Mouse (Mus musculus) gastrocnemius, adult 2 months (tissue): ENCODE results near the gene Rcor1. TPM values are rescaled to one million over a fixed set of nuclear protein-coding genes. Genes with fewer than 3 reads are reported as not detected.

Experiments
- DNase-seq: peaks from one replicate; pipeline ENCODE4 v3.0.0; 2022
- H3K27ac ChIP-seq: fragments of 200-600 bp; 2 replicates; pipeline ENCODE4 v1.8.1; 2022; ENCODE audit warnings: mild to moderate bottlenecking
- H3K4me3 ChIP-seq: fragments of 200-600 bp; 2 replicates; pipeline ENCODE4 v1.8.1; 2022; ENCODE audit warnings: mild to moderate bottlenecking, moderate library complexity
- CTCF ChIP-seq: fragments of 200-600 bp; IDR thresholded peaks from 2 replicates; pipeline ENCODE4 v1.8.1; 2022; ENCODE audit warnings: antibody characterized with exemption, mild to moderate bottlenecking, moderate library complexity
- intact Hi-C: fragments of 180-260 bp; cut with DNase I; formaldehyde crosslinking; loops from one replicate; pipeline ENCODE4 v1.15.1; 2025
- total RNA-seq, 2 experiments: library from RNA; stranded (reverse); gene quantifications; 2 replicates each; pipeline ENCODE4 v1.2.3; 2021

Gene Rcor1
- total RNA-seq, 2 experiments from 2014 or later = 6.8 to 8.5 TPM

DNA sequence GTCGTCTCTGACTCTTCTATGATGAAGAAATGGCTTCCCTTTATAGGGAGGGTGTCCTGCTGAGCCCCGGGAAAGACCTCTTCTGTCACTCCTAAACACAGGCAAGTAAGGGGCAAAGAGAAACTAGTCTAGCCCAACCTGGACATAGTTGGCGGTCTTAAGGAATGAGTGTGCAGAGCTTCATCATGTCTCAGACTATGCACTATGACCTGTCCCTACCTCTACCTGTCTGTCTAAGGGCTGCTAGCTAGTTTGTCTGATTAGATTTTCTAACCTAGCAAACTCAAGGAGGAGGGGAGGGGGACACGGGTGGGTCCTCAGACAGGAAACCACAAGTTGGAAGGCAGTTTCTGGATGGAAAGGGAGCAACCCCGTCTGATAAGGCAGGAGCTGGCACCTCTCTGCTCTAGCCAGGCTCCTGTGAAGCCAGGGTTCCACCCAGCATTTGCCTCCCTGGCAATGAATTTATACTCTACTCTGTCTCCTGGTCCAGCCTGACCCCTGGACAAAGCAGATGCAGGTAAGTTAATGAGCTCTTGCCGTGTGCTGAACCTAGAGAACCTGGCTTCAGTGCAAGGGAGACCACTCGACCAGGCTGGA lies 9.8 kb upstream of the Rcor1 start:
- DNase-seq = no peak
- no peak for TF ChIP-seq CTCF
- no peak overlapping the region for H3K27ac ChIP-seq
- H3K4me3 ChIP-seq = no peak overlapping the region
- intact Hi-C loops = no loop called here

DNA sequence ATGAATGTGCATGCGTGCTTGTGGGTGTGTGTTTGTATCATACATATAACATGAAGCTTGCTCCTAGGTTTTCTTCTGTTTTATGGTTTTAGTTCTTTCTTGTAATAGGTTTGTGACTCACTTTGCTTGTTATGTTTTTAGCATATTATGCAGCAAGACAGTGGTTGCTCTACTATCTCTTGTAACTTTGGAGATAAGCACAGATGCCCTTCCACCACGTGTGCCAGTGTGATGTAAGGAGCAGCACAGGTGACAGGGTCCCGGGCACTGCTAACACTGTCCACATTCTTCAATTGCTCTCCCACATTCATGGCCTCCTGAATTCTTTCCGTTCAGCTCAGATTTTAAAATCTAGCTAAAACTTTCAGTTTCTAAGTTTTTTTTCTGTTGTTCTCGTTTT lies 6.3 kb upstream of the Rcor1 start:
- intact Hi-C loops = no loop called here
- no peak for DNase-seq
- H3K4me3 ChIP-seq = no peak overlapping the region
- TF ChIP-seq CTCF = no peak
- H3K27ac ChIP-seq = no peak overlapping the region

DNA sequence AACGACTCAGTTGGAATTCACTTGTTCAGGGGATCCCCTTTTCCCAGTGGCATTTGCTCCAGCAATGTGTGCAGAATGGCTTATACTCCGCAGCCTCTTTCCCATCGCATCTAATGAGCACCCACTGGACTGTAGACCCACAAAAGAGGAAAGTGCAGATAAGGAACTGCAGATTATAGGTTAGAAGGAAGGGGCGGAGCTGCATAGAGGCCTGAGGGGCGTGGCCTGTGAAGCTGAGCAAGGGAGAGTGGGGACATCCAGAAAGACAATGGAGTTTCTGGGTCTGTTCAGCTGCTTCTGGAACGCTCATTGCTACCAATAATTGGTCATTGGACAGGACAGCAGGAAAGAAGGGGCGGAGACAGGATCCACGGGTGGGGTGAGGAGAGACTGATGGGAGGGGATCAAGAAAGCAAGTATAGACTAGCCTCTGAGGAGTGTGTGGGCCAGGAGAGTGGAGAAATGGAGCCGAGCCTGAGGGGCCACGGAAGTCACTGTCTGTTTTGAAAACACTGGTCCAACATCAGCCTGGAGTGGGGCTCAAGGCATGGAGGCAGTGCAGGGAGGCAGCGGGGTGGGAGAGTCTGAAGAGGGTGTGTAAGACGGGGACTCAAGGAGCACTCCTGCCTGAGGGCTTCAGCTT lies 3.8 kb upstream of the Rcor1 start:
- DNase-seq = no peak
- TF ChIP-seq CTCF = no peak
- no peak overlapping the region for H3K4me3 ChIP-seq
- intact Hi-C loops = loop anchor here (5.0 kb wide), 1 partner anchor 43 kb away; no protein-coding TSS in a partner anchor
- H3K27ac ChIP-seq = no peak overlapping the region

DNA sequence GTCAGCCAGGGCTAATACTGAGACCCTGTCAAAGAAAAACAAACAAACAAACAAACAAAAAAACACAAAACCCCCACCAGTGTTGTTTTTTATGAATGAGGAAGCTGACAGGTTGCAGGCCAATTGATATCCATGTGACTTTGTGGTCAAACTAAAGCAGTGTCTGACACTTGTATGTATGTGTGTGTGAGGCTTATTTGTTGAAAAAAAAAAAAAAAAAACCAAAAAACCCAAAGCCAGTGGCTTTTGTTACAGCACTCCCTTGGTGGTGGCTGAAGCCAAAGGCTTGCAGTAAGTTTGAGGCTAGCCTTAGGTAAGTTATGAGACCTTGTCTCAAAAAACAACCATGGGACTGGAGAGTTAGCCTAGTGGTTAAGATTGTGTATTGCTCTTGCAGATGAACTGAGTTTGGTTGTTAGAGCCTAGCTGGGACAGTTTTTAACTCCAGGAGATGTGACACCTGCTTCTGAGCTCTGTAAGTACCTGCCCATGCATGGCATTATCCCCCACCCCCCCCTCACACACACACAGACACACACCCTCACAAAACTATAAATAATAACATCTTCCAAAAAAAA lies 2.9 kb upstream of the Rcor1 start:
- peak; percentile 5; the same call in 1 of the 2 replicates for TF ChIP-seq CTCF
- intact Hi-C loops = loop anchor here (5.0 kb wide), 1 partner anchor 44 kb away; no protein-coding TSS in a partner anchor

DNA sequence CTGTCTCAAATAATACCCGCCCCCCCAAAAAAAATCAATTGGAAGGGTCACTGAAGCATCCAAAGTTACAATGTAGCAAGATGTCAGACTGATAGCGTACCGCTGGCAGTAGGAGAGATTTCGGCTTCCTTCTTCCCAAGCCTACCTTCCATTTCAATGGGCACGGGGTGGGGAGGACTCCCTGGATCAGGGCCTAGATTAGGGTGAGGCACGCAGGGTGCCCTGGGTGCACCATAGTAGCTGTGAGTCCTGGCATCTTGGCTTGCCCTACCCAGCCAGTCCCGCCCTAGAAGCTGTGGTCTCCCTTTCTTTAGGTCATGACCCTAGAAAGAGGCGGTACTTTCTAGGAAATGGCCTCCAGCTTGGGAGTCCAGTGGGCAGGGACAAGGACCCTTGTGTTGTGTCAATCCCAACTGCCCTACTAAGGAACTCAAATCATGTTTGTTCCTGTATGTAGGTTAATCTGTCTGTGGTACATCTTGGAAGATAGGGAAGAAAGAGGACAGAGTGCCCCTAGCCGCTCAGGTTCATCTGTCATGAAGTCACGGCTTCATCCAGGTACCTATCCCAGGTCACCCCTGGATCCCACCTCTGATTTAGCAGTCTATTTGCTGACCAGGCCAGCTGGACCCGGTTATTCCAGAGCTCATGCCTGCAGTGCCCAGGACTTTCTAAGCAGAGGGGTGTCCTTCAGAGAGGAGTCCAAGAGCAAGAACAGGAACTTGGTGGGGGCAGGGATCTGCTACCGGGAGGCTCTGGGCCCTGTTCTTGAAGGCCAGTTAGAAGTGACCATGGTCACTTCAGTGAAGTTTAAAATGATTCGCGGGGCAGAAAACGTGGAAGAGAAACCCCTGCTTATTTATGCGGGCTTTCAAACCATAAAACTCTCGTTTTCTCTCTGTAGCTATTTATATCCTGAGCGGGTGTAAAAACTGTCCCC lies 1.6 kb upstream of the Rcor1 start:
- no peak for DNase-seq
- H3K27ac ChIP-seq = peak overlapping the region; percentile 95
- no peak for TF ChIP-seq CTCF
- H3K4me3 ChIP-seq = peak overlapping the region; percentile 82
- intact Hi-C loops = loop anchor here (5.0 kb wide), 1 partner anchor 45 kb away; no protein-coding TSS in a partner anchor

More for the DNA sequence above, 2.9 kb upstream of the Rcor1 start:
- Histone ChIP-seq H3K27ac (no peak overlapping the region), H3K4me3 (no peak overlapping the region)
- DNase-seq = no peak

DNA sequence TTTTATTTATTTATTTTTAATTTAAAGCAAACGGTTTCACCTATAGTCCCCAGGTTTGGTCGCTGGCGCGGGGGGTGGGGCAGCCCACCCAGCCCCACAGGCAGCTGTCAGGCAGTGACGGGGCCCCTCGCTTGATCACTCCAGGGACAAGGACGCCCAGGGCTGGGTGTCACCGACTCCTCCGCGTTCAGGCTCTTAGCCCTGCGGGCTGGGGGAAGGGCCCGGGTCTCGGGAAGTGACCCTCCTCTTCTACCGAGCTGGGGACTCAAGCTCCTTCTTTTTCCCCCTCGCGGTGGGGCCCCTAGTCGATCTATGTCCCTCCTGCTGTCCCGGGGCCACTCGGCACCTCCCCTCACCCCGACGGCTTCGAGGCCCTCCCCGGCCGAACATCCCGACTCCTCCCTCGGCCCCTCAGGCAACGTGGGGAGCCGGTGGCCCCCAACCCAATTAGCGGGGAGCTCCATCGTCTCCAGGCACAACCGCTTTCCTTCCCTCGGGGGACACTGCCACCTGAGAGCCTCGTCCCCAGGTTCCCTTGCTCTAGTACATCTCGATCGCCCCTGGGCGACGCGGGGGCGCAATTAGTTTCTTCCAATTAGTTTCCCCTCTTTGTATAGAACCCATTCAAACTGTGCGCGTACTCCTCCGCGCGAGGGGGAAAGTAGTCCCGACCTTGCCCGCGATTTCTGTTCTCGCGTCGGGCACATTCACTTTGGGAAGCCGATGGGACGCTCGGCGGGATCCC lies 748 bp upstream of the Rcor1 start:
- intact Hi-C loops = loop anchor here (5.0 kb wide), 1 partner anchor 46 kb away; no protein-coding TSS in a partner anchor
- peak overlapping the region; percentile 82 for H3K4me3 ChIP-seq
- DNase-seq = peak; percentile 69
- TF ChIP-seq CTCF = no peak
- H3K27ac ChIP-seq = peak overlapping the region; percentile 95

DNA sequence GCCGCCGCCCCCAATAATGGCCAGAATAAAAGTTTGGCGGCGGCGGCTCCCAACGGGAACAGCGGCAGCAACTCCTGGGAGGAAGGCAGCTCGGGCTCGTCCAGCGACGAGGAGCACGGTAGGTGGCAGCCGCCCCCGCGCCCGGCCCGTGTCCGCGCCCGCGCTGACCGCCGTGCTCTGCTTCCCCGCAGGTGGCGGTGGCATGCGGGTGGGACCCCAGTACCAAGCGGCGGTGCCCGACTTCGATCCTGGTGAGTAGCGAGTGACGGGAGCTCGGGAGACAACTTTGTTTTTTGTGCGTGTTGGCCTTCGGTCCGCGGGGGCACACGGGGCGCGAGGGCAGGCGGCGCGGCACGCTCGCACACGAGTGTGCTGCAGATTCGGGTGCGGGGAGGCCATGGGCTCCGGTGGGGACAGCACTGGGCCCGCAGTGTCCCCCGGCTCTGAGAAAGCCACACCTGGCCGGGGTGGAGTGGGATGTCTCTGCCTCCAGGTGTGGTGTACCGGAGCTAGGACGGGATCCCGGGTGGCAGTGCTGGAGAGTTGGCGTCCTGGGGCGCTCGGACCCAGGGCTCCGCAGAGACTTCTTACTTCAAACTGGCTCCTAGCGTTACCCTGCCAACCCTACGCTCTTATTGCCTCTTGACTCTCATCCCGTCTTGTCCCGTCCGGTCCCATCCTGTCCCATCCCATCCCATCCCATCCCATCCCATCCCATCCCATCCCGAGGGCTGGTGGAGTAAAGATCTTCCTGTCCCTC lies 800 bp downstream of the Rcor1 start:
- intact Hi-C loops = loop anchor here (5.0 kb wide), 1 partner anchor 48 kb away; no protein-coding TSS in a partner anchor
- DNase-seq = peak; percentile 71
- Histone ChIP-seq H3K4me3 (peak overlapping the region; percentile 82), H3K27ac (peak overlapping the region; percentile 95)
- peak; percentile 15; the same call in 1 of the 2 replicates for TF ChIP-seq CTCF

DNA sequence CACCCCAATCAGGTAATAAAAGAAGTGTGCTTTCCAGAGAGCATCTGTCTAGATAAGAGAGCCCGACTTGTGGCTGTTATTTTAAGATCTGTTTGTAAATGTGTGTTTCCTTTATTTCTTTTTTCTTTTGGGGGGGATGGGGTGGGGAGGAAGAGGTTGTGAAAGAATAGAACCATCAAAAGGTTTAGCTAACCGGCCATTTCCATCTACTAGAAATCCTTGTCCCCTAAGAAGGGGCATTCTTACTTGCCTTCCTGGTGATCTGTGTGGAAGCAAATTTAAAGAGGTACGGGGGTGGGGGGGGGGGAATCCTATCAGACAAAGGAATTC lies 1.3 kb downstream of the Rcor1 start:
- Histone ChIP-seq H3K27ac (peak overlapping the region; percentile 95; the same call in 1 of the 2 replicates), H3K4me3 (peak overlapping the region; percentile 82)
- TF ChIP-seq CTCF = no peak
- no peak for DNase-seq
- intact Hi-C loops = no loop called here

DNA sequence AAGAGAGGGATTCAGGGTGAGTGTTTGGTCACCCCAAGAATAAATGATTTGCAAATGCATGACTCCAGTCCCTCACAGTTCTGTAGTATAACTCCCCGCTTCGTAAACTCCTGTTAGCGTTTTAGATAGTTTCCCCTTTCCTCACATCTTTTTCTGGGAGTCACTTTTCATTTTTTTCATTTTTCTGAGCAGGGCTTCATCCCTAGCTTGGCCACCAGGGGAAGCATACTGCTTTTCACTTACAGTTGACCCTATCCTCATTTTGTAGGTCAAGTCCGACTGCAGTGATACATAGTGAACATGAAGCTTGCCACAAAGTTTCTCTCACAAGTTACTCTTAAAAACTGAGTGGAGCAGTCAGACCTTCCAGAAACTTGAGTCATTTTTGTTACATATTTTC lies 2.0 kb downstream of the Rcor1 start:
- peak; percentile 69 for TF ChIP-seq CTCF
- DNase-seq = no peak

DNA sequence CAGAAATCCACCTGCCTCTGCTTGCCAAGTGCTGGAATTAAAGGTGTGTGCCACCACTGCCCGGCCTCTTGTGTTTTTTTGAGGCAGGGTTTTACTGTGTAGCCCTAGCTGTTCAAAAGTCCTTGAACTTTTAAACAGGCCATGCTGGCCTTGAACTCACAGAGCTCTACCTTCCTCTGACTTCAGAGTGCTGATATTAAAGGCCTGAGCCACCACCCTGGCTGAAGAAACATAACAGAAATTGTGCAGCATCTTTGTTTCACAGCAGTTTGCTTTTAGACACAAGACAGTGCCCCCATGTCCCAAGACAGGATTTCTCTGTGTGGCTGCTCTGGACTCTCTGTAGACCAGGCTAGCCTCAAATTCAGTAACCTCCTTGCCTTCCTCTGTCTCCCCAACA lies 3.2 kb downstream of the Rcor1 start:
- no peak for DNase-seq
- intact Hi-C loops = no loop called here
- no peak for TF ChIP-seq CTCF
- Histone ChIP-seq H3K27ac (no peak overlapping the region), H3K4me3 (no peak overlapping the region)

More for the DNA sequence above, 2.0 kb downstream of the Rcor1 start:
- Histone ChIP-seq H3K4me3 (peak overlapping the region; percentile 82), H3K27ac (peak overlapping the region; percentile 1; the same call in 1 of the 2 replicates)
- intact Hi-C loops = no loop called here

DNA sequence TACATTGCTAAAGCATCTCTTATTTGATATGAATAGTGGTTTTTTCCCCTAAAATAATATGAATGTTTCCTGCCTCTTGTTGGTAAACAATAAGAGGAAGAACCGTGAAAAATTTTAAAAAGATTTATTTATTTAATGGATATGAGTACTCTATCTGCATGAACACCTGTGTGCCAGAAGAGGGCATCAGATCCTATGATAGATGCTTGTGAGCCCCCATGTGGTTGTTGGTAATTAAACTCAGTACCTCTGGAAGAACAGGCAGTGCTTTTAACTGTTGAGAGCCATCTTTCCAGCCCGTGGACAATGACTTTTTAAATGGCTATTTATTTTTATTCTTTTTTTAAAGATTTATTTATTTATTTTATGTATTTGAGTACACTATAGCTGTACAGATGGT lies 5.7 kb downstream of the Rcor1 start:
- peak; percentile 23; the same call in 1 of the 2 replicates for TF ChIP-seq CTCF
- DNase-seq = no peak
- no peak overlapping the region for H3K4me3 ChIP-seq
- no peak overlapping the region for H3K27ac ChIP-seq
- intact Hi-C loops = no loop called here
